Mouse (Mus musculus): Measurements from ENCODE around the gene Ccnl2. TPM values are rescaled to one million over a fixed set of nuclear protein-coding genes. Genes with fewer than 3 reads are reported as not detected.

Ccnl2 gene
- total and polyA plus RNA-seq, 3 experiments, result 46.1 to 103 (median 48.6) TPM

GRCm38 (mm10) chr4:155871404-155871803, 59.1 kb downstream of the Ccnl2 start:
- H3K4me3 ChIP-seq (ENCODE audit: control insufficient read depth in 1 of 2, insufficient read depth in 1 of 2, low read depth in 2 of 2, low read length in 2 of 2), result no peak overlapping the region
- peaks cover 27% of the 10 kb centered on the region for H3K79me2 ChIP-seq (ENCODE audit: control insufficient read depth, insufficient read depth, low read length, poor library complexity)
- no peak for DNase-seq (ENCODE audit: low read depth, low spot score)
- no peak overlapping the region for H3K27ac ChIP-seq (ENCODE audit: control insufficient read depth, low read depth, low read length)
- peaks cover 5 to 9% of the 10 kb centered on the region in 2 experiments for H3K36me3 ChIP-seq (ENCODE audit: control insufficient read depth in 1 of 2, insufficient read depth in 2 of 2, low read length in 2 of 2)
- TF ChIP-seq RCOR1 (IDR thresholded peaks at IDR 0.05; ENCODE audit: low read depth, low read length), result no peak
- peaks cover 4 to 12% of the 10 kb centered on the region in 2 experiments for H3K4me1 ChIP-seq (ENCODE audit: control insufficient read depth in 1 of 2, insufficient read depth in 2 of 2, low read length in 2 of 2)
- H3K9me3 ChIP-seq (replicated peaks; ENCODE audit: insufficient read depth, low read length), result no peaks in the 10 kb centered on the region
- H3K9ac ChIP-seq (ENCODE audit: control insufficient read depth, low read depth, low read length, poor library complexity, severe bottlenecking), result no peak overlapping the region
- H3K27me3 ChIP-seq (ENCODE audit: control insufficient read depth in 1 of 2, insufficient read depth in 2 of 2, low read length in 2 of 2), result no peaks in the 10 kb centered on the region

Other genes with a start within 250 kb of the Ccnl2 start
- 9.0 and 9.9 TPM in 2 replicates for gene Slc35e2, start 211.1 kb upstream of the Ccnl2 start, total RNA-seq (2012; rRNA removed)
- 1 to 10 TPM in 1 of 2 experiments, not detected in 1; 6.4 TPM for gene Slc35e2, start 211.1 kb upstream of the Ccnl2 start, polyA plus RNA-seq (2012; ENCODE audit: insufficient read depth in 1 of 2, insufficient read length in 2 of 2, low read depth in 1 of 2, low replicate concordance in 2 of 2, missing spikeins in 1 of 2)
- gene Cdk11b, start 187.6 kb upstream of the Ccnl2 start, total RNA-seq (2012; rRNA removed), result 47.9 and 56.6 TPM in 2 replicates
- gene Cdk11b, start 187.6 kb upstream of the Ccnl2 start, polyA plus RNA-seq (2012; ENCODE audit: insufficient read depth in 1 of 2, insufficient read length in 2 of 2, low read depth in 1 of 2, low replicate concordance in 2 of 2, missing spikeins in 1 of 2), result 100 to 1,000 TPM; 113 to 249 TPM
- gene Gm10563, start 167.1 kb upstream of the Ccnl2 start, total RNA-seq (2012; rRNA removed), result not detected in 2 replicates
- gene Gm10563, start 167.1 kb upstream of the Ccnl2 start, polyA plus RNA-seq (2012; ENCODE audit: insufficient read depth in 1 of 2, insufficient read length in 2 of 2, low read depth in 1 of 2, low replicate concordance in 2 of 2, missing spikeins in 1 of 2), result not detected
- 1.6 and 1.8 TPM in 2 replicates for gene Mmp23, start 159.1 kb upstream of the Ccnl2 start, total RNA-seq (2012; rRNA removed)
- gene Mmp23, start 159.1 kb upstream of the Ccnl2 start, polyA plus RNA-seq (2012; ENCODE audit: insufficient read depth in 1 of 2, insufficient read length in 2 of 2, low read depth in 1 of 2, low replicate concordance in 2 of 2, missing spikeins in 1 of 2), result 1 to 10 TPM in 1 of 2 experiments, not detected in 1; 2.4 TPM
- gene Mib2, start 143.3 kb upstream of the Ccnl2 start, total RNA-seq (2012; rRNA removed), result 21.4 and 27.7 TPM in 2 replicates
- gene Mib2, start 143.3 kb upstream of the Ccnl2 start, polyA plus RNA-seq (2012; ENCODE audit: insufficient read depth in 1 of 2, insufficient read length in 2 of 2, low read depth in 1 of 2, low replicate concordance in 2 of 2, missing spikeins in 1 of 2), result 10 to 100 TPM in 1 of 2 experiments, not detected in 1; 38.3 TPM
- gene Fndc10, start 118.1 kb upstream of the Ccnl2 start, total RNA-seq (2012; rRNA removed), result 1.1 and 2.6 TPM in 2 replicates
- gene Fndc10, start 118.1 kb upstream of the Ccnl2 start, polyA plus RNA-seq (2012; ENCODE audit: insufficient read depth in 1 of 2, insufficient read length in 2 of 2, low read depth in 1 of 2, low replicate concordance in 2 of 2, missing spikeins in 1 of 2), result 1 to 10 TPM in 1 of 2 experiments, not detected in 1; 5.9 TPM
- 160 and 170 TPM in 2 replicates for gene Ssu72, start 107.7 kb upstream of the Ccnl2 start, total RNA-seq (2012; rRNA removed)
- 100 to 1,000 TPM; 140 to 267 TPM for gene Ssu72, start 107.7 kb upstream of the Ccnl2 start, polyA plus RNA-seq (2012; ENCODE audit: insufficient read depth in 1 of 2, insufficient read length in 2 of 2, low read depth in 1 of 2, low replicate concordance in 2 of 2, missing spikeins in 1 of 2)
- gene Tmem240, start 77.7 kb upstream of the Ccnl2 start, total RNA-seq (2012; rRNA removed), result 0.13 and 0.27 TPM in 2 replicates
- gene Tmem240, start 77.7 kb upstream of the Ccnl2 start, polyA plus RNA-seq (2012; ENCODE audit: insufficient read depth in 1 of 2, insufficient read length in 2 of 2, low read depth in 1 of 2, low replicate concordance in 2 of 2, missing spikeins in 1 of 2), result under 1 TPM in 1 of 2 experiments, not detected in 1; 0.33 TPM
- gene Atad3a, start 51.4 kb upstream of the Ccnl2 start, total RNA-seq (2012; rRNA removed), result 198 and 220 TPM in 2 replicates
- gene Atad3a, start 51.4 kb upstream of the Ccnl2 start, polyA plus RNA-seq (2012; ENCODE audit: insufficient read depth in 1 of 2, insufficient read length in 2 of 2, low read depth in 1 of 2, low replicate concordance in 2 of 2, missing spikeins in 1 of 2), result 100 to 1,000 TPM in 1 of 2 experiments, not detected in 1; 232 TPM
- 0.33 and 0.42 TPM in 2 replicates for gene Vwa1, start 37.8 kb upstream of the Ccnl2 start, total RNA-seq (2012; rRNA removed)
- under 1 TPM in 1 of 2 experiments, not detected in 1; 0.33 TPM for gene Vwa1, start 37.8 kb upstream of the Ccnl2 start, polyA plus RNA-seq (2012; ENCODE audit: insufficient read depth in 1 of 2, insufficient read length in 2 of 2, low read depth in 1 of 2, low replicate concordance in 2 of 2, missing spikeins in 1 of 2)
- gene Tmem88b, start 26.6 kb upstream of the Ccnl2 start, total RNA-seq (2012; rRNA removed), result 0.10 and 0.19 TPM in 2 replicates
- under 1 TPM in 1 of 2 experiments, not detected in 1; 0.32 TPM for gene Tmem88b, start 26.6 kb upstream of the Ccnl2 start, polyA plus RNA-seq (2012; ENCODE audit: insufficient read depth in 1 of 2, insufficient read length in 2 of 2, low read depth in 1 of 2, low replicate concordance in 2 of 2, missing spikeins in 1 of 2)
- 0.12 TPM in 1 of 2 replicates, not detected in the other for gene Ankrd65, start 22.1 kb upstream of the Ccnl2 start, total RNA-seq (2012; rRNA removed)
- gene Ankrd65, start 22.1 kb upstream of the Ccnl2 start, polyA plus RNA-seq (2012; ENCODE audit: insufficient read depth in 1 of 2, insufficient read length in 2 of 2, low read depth in 1 of 2, low replicate concordance in 2 of 2, missing spikeins in 1 of 2), result not detected
- 301 and 346 TPM in 2 replicates for gene Mrpl20, start 9.6 kb upstream of the Ccnl2 start, total RNA-seq (2012; rRNA removed)
- gene Mrpl20, start 9.6 kb upstream of the Ccnl2 start, polyA plus RNA-seq (2012; ENCODE audit: insufficient read depth in 1 of 2, insufficient read length in 2 of 2, low read depth in 1 of 2, low replicate concordance in 2 of 2, missing spikeins in 1 of 2), result 100 to 1,000 TPM in 1 of 2 experiments, not detected in 1; 336 TPM
- gene Aurkaip1, start 18.8 kb downstream of the Ccnl2 start, total RNA-seq (2012; rRNA removed), result 153 and 166 TPM in 2 replicates
- gene Aurkaip1, start 18.8 kb downstream of the Ccnl2 start, polyA plus RNA-seq (2012; ENCODE audit: insufficient read depth in 1 of 2, insufficient read length in 2 of 2, low read depth in 1 of 2, low replicate concordance in 2 of 2, missing spikeins in 1 of 2), result 100 to 1,000 TPM in 1 of 2 experiments, not detected in 1; 203 TPM
- not detected in 2 replicates for gene Mxra8, start 27.2 kb downstream of the Ccnl2 start, total RNA-seq (2012; rRNA removed)
- under 1 TPM in 1 of 2 experiments, not detected in 1; 0.46 TPM for gene Mxra8, start 27.2 kb downstream of the Ccnl2 start, polyA plus RNA-seq (2012; ENCODE audit: insufficient read depth in 1 of 2, insufficient read length in 2 of 2, low read depth in 1 of 2, low replicate concordance in 2 of 2, missing spikeins in 1 of 2)
- 43.4 and 56.8 TPM in 2 replicates for gene Dvl1, start 34.9 kb downstream of the Ccnl2 start, total RNA-seq (2012; rRNA removed)
- gene Dvl1, start 34.9 kb downstream of the Ccnl2 start, polyA plus RNA-seq (2012; ENCODE audit: insufficient read depth in 1 of 2, insufficient read length in 2 of 2, low read depth in 1 of 2, low replicate concordance in 2 of 2, missing spikeins in 1 of 2), result 10 to 100 TPM in 1 of 2 experiments, not detected in 1; 60.3 TPM
- 0.52 and 0.62 TPM in 2 replicates for gene Tas1r3, start 50.9 kb downstream of the Ccnl2 start, total RNA-seq (2012; rRNA removed)
- 10 to 100 TPM in 1 of 2 experiments, 1 to 10 TPM in 1; 1.1 to 54.9 TPM for gene Tas1r3, start 50.9 kb downstream of the Ccnl2 start, polyA plus RNA-seq (2012; ENCODE audit: insufficient read depth in 1 of 2, insufficient read length in 2 of 2, low read depth in 1 of 2, low replicate concordance in 2 of 2, missing spikeins in 1 of 2)
- gene Cptp, start 57.0 kb downstream of the Ccnl2 start, total RNA-seq (2012; rRNA removed), result 10.9 and 14.0 TPM in 2 replicates
- 10 to 100 TPM in 1 of 2 experiments, not detected in 1; 22.6 TPM for gene Cptp, start 57.0 kb downstream of the Ccnl2 start, polyA plus RNA-seq (2012; ENCODE audit: insufficient read depth in 1 of 2, insufficient read length in 2 of 2, low read depth in 1 of 2, low replicate concordance in 2 of 2, missing spikeins in 1 of 2)
- 78.9 and 82.5 TPM in 2 replicates for gene Ints11, start 57.1 kb downstream of the Ccnl2 start, total RNA-seq (2012; rRNA removed)
- gene Ints11, start 57.1 kb downstream of the Ccnl2 start, polyA plus RNA-seq (2012; ENCODE audit: insufficient read depth in 1 of 2, insufficient read length in 2 of 2, low read depth in 1 of 2, low replicate concordance in 2 of 2, missing spikeins in 1 of 2), result 10 to 100 TPM in 1 of 2 experiments, not detected in 1; 96.8 TPM
- gene Pusl1, start 79.3 kb downstream of the Ccnl2 start, total RNA-seq (2012; rRNA removed), result 50.0 and 65.2 TPM in 2 replicates
- 10 to 100 TPM in 1 of 2 experiments, not detected in 1; 68.4 TPM for gene Pusl1, start 79.3 kb downstream of the Ccnl2 start, polyA plus RNA-seq (2012; ENCODE audit: insufficient read depth in 1 of 2, insufficient read length in 2 of 2, low read depth in 1 of 2, low replicate concordance in 2 of 2, missing spikeins in 1 of 2)
- 17.6 and 24.5 TPM in 2 replicates for gene Acap3, start 79.3 kb downstream of the Ccnl2 start, total RNA-seq (2012; rRNA removed)
- 10 to 100 TPM in 1 of 2 experiments, not detected in 1; 39.1 TPM for gene Acap3, start 79.3 kb downstream of the Ccnl2 start, polyA plus RNA-seq (2012; ENCODE audit: insufficient read depth in 1 of 2, insufficient read length in 2 of 2, low read depth in 1 of 2, low replicate concordance in 2 of 2, missing spikeins in 1 of 2)
- gene Ube2j2, start 131.3 kb downstream of the Ccnl2 start, total RNA-seq (2012; rRNA removed), result 120 and 121 TPM in 2 replicates
- 100 to 1,000 TPM in 1 of 2 experiments, not detected in 1; 172 TPM for gene Ube2j2, start 131.3 kb downstream of the Ccnl2 start, polyA plus RNA-seq (2012; ENCODE audit: insufficient read depth in 1 of 2, insufficient read length in 2 of 2, low read depth in 1 of 2, low replicate concordance in 2 of 2, missing spikeins in 1 of 2)
- gene C1qtnf12, start 149.8 kb downstream of the Ccnl2 start, total RNA-seq (2012; rRNA removed), result 1.2 and 1.8 TPM in 2 replicates
- 1 to 10 TPM in 1 of 2 experiments, not detected in 1; 2.9 TPM for gene C1qtnf12, start 149.8 kb downstream of the Ccnl2 start, polyA plus RNA-seq (2012; ENCODE audit: insufficient read depth in 1 of 2, insufficient read length in 2 of 2, low read depth in 1 of 2, low replicate concordance in 2 of 2, missing spikeins in 1 of 2)
- gene B3galt6, start 180.2 kb downstream of the Ccnl2 start, total RNA-seq (2012; rRNA removed), result 6.6 and 9.1 TPM in 2 replicates
- 1 to 10 TPM in 1 of 2 experiments, not detected in 1; 3.8 TPM for gene B3galt6, start 180.2 kb downstream of the Ccnl2 start, polyA plus RNA-seq (2012; ENCODE audit: insufficient read depth in 1 of 2, insufficient read length in 2 of 2, low read depth in 1 of 2, low replicate concordance in 2 of 2, missing spikeins in 1 of 2)
- 111 and 114 TPM in 2 replicates for gene Sdf4, start 180.4 kb downstream of the Ccnl2 start, total RNA-seq (2012; rRNA removed)
- gene Sdf4, start 180.4 kb downstream of the Ccnl2 start, polyA plus RNA-seq (2012; ENCODE audit: insufficient read depth in 1 of 2, insufficient read length in 2 of 2, low read depth in 1 of 2, low replicate concordance in 2 of 2, missing spikeins in 1 of 2), result 100 to 1,000 TPM in 1 of 2 experiments, not detected in 1; 117 TPM
- 1.6 and 1.7 TPM in 2 replicates for gene Tnfrsf4, start 201.4 kb downstream of the Ccnl2 start, total RNA-seq (2012; rRNA removed)
- 1 to 10 TPM in 1 of 2 experiments, not detected in 1; 2.7 TPM for gene Tnfrsf4, start 201.4 kb downstream of the Ccnl2 start, polyA plus RNA-seq (2012; ENCODE audit: insufficient read depth in 1 of 2, insufficient read length in 2 of 2, low read depth in 1 of 2, low replicate concordance in 2 of 2, missing spikeins in 1 of 2)
- gene Tnfrsf18, start 213.7 kb downstream of the Ccnl2 start, total RNA-seq (2012; rRNA removed), result 13.6 and 16.2 TPM in 2 replicates
- 1 to 10 TPM in 1 of 2 experiments, not detected in 1; 9.3 TPM for gene Tnfrsf18, start 213.7 kb downstream of the Ccnl2 start, polyA plus RNA-seq (2012; ENCODE audit: insufficient read depth in 1 of 2, insufficient read length in 2 of 2, low read depth in 1 of 2, low replicate concordance in 2 of 2, missing spikeins in 1 of 2)
- not detected in 2 replicates for gene Ttll10, start 246.9 kb downstream of the Ccnl2 start, total RNA-seq (2012; rRNA removed)
- under 1 TPM in 1 of 2 experiments, not detected in 1; 0.11 TPM for gene Ttll10, start 246.9 kb downstream of the Ccnl2 start, polyA plus RNA-seq (2012; ENCODE audit: insufficient read depth in 1 of 2, insufficient read length in 2 of 2, low read depth in 1 of 2, low replicate concordance in 2 of 2, missing spikeins in 1 of 2)

Measured in MEL (cell line).